Mouse (Mus musculus): ENCODE data around the gene Ppp4r1.
A peak's percentile ranks its signal among the peaks of the same experiment; 100 is the strongest.

Gene Ppp4r1

GRCm38 (mm10) chr17:65802026-65802425, 19.7 kb downstream of the Ppp4r1 start:
- no peak for DNase-seq (ENCODE audit: low spot score in 2 of 2)

DNA sequence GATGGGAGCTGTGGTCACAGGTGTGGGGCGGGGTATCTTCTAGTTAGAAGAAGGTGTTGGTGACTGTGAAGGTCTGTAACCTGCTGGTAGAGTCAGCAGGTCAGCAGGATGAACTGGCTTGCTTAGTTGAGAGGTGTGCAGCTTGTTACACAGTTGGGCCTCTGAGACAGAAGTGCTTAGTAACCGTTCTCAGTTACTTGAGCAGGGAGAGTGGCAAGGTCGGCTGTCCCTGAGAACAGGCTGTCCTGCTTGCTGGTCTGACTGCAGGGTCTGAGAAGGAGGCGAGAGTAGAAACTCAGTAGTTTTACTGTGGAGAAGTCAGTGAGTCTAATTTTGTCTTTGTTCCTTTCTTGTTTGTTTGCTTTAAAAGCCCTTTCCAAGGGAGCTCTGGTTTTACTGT, 23.6 kb downstream of the Ppp4r1 start:
- DNase-seq (ENCODE audit: low spot score in 2 of 2), result no peak

- no peak for DNase-seq (ENCODE audit: low spot score in 2 of 2)
Measured at GRCm38 (mm10) chr17:65806416-65806815, 24.0 kb downstream of the Ppp4r1 start.

DNA sequence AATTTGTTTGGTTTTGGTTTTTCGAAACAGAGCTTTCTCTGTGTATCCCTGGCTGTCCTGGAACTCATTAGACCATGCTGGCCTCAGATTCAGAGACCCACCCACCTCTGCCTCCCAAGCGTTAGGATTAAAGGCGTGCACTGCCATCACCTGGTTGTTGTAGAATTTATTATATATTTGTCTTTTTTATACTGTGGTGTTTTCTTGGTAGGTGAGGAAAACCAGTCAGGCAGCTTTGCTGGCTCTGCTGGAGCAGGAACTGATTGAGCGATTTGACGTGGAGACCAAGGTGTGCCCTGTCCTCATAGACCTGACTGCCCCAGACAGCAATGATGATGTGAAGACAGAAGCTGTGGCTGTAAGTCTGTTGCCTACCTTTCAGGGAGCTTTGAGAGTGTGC, 28.7 kb downstream of the Ppp4r1 start:
- DNase-seq (ENCODE audit: low spot score in 2 of 2), result no peak

GRCm38 (mm10) chr17:65813763-65814162, 31.4 kb downstream of the Ppp4r1 start:
- no peak for DNase-seq (ENCODE audit: low spot score in 2 of 2)

DNA sequence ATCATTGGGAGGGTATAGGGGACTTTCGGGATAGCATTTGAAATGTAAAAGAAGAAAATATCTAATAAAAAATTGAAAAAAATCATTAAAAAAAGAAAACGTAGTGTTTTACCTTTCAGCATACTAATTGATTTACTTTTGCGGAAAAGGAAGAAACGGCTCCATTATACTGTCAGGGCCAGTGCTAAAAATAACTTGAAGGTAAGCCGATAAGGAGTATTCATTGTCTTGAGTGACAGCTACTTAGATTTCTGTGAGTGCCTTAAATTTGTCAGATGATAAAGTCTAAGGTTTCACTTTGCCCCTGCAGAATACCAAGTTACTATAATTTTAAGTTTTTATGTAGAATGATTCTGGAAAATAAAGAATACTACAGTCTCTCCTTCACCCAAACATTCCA, 37.8 kb downstream of the Ppp4r1 start:
- DNase-seq (ENCODE audit: low spot score in 2 of 2), result no peak

DNA sequence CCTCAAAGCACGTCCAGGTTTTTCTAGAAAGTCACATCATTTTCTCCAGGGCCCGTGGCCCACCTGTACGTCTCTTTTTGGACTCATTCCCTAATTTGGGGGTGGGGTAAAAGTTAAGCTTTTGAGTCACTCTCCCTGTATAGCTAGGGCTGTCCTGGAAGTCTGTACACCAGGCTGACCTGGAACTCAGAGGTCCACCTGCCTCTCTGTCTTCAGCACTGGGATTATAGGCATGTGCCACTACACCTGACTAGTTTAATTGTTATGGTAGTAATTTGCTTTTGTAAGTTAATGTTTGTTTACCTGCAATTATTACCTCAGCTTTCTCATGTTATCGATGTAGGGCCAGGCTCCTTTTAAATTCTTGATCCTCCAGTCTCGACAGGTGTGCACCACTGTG, 40.0 kb downstream of the Ppp4r1 start:
- DNase-seq (ENCODE audit: low spot score in 2 of 2), result no peak

- DNase-seq (ENCODE audit: low spot score in 2 of 2), result no peak
Measured at GRCm38 (mm10) chr17:65824246-65824645, 41.9 kb downstream of the Ppp4r1 start.

GRCm38 (mm10) chr17:65826257-65826656, 43.9 kb downstream of the Ppp4r1 start:
- no peak for DNase-seq (ENCODE audit: low spot score in 2 of 2)

- no peak for DNase-seq (ENCODE audit: low spot score in 2 of 2)
Measured at GRCm38 (mm10) chr17:65827119-65827840, 44.9 kb downstream of the Ppp4r1 start.

- DNase-seq (ENCODE audit: low spot score in 2 of 2), result no peak
Measured at GRCm38 (mm10) chr17:65827904-65828303, 45.5 kb downstream of the Ppp4r1 start.

- DNase-seq (ENCODE audit: low spot score in 2 of 2), result no peak
Measured at GRCm38 (mm10) chr17:65828951-65829350, 46.6 kb downstream of the Ppp4r1 start.

- DNase-seq (ENCODE audit: low spot score in 2 of 2), result no peak
Measured at GRCm38 (mm10) chr17:65830216-65830863, 48.0 kb downstream of the Ppp4r1 start.

GRCm38 (mm10) chr17:65833891-65834290, 51.5 kb downstream of the Ppp4r1 start:
- DNase-seq (ENCODE audit: low spot score in 2 of 2), result no peak

DNA sequence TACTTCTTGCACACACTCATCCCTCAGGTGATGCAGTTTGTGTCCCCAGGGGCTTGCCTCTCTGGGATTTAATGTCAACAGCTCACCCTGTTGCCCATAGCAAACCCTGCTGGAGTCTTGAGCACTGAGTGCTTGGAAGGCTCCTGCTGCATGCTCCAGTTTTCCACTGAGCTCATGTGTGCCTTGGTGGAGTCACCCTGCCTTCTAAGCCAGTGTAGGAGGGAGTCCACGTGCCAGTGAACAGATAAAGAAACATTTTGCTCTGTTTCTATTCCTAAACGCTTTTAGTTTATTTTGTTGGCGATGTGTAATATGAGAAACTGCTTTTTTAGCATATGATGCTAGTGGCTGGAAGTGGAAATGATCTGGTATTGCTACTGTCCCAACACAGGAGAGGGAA, 54.4 kb downstream of the Ppp4r1 start:
- peak; percentile 59 to 62 for DNase-seq (ENCODE audit: low spot score in 2 of 2)

DNA sequence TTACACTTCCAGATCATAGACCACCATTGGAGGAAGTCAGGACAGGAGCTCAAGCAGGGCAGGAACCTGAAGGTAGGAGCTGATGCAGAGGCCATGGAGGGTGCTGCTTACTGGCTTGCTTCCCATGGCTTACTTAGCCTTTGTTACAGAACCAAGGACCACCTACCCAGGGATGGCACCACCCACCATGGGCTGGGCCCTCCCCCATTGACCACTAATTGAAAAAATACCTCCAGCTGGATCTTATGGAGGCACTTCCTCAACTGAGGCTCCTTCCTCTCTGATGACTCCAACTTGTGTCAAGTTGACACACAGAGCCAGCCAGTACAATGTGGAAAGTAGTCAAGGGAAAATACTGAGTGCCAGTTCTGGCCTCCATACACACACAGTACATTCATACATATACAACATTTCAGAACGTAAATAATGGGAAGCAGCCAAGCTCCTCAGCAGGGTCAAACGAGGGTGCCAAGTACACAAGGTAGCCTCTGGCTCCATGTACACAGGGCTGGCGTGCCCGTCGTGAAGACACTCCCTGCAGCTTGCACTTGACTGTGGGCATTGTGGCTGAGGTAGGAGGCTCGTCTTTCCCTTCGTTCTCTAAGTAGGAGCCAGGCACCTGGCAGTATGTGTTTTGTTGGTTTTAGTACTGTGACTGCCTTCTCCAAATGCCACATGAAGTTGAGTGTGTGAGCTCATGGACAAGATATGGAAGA, 57.3 kb downstream of the Ppp4r1 start:
- no peak for DNase-seq (ENCODE audit: low spot score in 2 of 2)

DNA sequence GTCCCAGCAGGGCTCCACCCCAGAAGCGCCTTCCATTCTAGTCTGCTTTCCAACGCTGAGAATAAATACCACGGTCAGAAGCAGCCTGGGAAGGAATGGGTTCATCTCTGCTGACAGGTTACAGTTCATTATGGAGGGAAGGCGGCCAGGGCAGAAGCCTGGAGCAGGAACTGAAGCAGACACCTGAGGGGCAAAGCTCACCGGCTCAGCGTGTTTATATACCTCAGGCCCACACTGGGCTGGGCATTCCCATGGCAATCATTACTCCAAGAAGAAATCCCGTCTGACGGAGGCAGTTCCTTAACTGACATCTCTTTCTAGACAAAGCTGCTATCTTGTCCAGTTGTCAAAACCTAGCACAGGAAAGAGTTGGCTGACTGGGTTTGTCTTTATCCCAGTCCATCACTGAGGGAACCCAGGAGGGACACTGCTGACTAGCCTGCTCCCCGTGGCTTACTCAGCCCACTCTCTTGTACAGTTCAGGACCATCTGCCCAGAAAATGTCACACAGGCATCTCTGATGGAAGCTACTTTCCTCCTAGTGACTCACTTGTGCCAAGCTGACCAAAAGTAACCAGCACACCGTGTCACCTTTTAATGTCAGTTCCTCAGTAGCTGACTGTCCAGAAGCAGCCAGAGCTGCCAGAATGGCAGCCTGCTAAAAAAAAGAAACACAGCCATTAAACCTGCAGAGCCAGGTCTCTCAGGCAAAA, 60.5 kb downstream of the Ppp4r1 start:
- DNase-seq (ENCODE audit: low spot score in 2 of 2), result no peak

DNA sequence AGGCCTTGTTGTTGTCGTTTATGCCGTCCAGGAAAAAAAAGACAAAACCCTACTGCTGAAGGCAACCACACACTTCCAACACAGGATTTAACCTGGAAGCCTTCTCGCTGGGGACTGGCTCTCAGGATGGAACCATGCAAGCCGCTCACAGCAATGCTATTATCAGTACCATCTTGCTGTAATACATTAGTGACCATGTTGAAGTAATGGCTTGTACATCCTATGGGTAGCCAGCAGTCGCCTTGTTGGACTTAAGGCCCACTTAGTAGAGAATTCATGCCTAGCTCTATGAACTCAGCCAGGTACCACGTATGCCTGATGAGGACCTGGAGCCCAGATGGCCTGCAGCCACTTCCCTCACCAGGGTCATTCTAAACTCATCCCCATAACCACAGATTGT, 63.0 kb downstream of the Ppp4r1 start:
- no peak for DNase-seq (ENCODE audit: low spot score in 2 of 2)

- DNase-seq (ENCODE audit: low spot score in 2 of 2), result peak in 1 of 2 experiments; percentile 38
Measured at GRCm38 (mm10) chr17:65847694-65848449, 65.5 kb downstream of the Ppp4r1 start.

GRCm38 (mm10) chr17:65850487-65850886, 68.1 kb downstream of the Ppp4r1 start:
- DNase-seq (ENCODE audit: low spot score in 2 of 2), result no peak

DNA sequence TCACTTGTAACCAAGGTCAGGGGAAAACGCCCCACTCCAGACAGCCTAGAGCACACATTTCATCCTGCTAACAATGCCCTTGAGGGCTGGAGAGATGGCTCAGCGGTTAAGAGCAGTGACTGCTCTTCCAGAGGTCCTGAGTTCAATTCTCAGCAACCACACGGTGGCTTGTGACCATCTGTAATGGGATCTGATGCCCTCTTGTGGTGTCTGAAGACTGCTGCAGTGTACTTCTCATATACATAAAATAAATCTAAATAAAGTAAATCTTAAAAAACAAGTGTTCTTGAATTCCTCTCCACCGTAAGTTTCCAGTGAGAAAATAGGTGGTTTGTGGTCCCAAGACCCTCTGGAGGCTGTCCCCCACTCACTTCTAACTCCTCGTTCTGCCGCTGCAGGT, 69.4 kb downstream of the Ppp4r1 start:
- DNase-seq (ENCODE audit: low spot score in 2 of 2), result no peak

- DNase-seq (ENCODE audit: low spot score in 2 of 2), result no peak
Measured at GRCm38 (mm10) chr17:65853326-65853725, 71.0 kb downstream of the Ppp4r1 start.
